Mouse (Mus musculus) activated CD4-positive, CD25-positive, alpha-beta regulatory T cell, adult 4 months (primary cell): ENCODE measurements around the gene Renbp. TPM values are rescaled to one million over a fixed set of nuclear protein-coding genes. Genes with fewer than 3 reads are reported as not detected.

Experiments used
- ATAC-seq: one replicate; pipeline ENCODE4 v1.8.0; 2017
- polyA plus RNA-seq, 2 experiments: library from polyadenylated mRNA; unstranded; fragments of 100-300 nt; shearing (Covaris generic); gene quantifications; one replicate each; pipeline ENCODE4 v1.2.1; 2017

The Renbp gene
- polyA plus RNA-seq, result 1 to 10 TPM; 5.2 to 5.8 TPM

GRCm38 (mm10) chrX:73930402-73931062 lies at the start of gene Renbp:
Renbp (minus strand) TSS chrX:73930850.
- peak; percentile 52 for ATAC-seq

GRCm38 (mm10) chrX:73977783-73978182 lies 47.1 kb upstream of the Renbp start:
- ATAC-seq, result no peak

GRCm38 (mm10) chrX:73976283-73976682 lies 45.6 kb upstream of the Renbp start:
- peak; percentile 46 for ATAC-seq

GRCm38 (mm10) chrX:73972774-73973173 lies 42.1 kb upstream of the Renbp start:
- no peak for ATAC-seq

- no peak for ATAC-seq
Measured at GRCm38 (mm10) chrX:73970781-73971180, 40.1 kb upstream of the Renbp start.

DNA sequence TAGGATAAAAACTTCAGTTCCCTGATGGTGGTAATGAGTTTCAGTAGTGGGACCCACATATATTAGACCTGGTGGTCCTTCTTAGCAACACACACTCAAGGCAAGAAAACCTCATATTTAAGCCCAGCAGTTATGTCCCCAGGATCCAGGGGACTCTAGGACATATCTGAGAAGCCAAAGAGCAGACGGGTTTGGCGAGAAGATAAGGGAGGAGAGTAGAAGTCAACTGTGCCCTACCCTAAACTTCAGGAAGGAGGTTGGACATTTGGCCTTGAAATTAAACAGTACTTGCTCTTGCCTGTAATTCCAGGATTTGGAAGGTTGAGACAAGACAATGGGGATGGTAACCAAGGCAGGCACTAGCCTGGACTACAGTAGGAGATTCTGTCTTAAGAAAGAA lies 39.1 kb upstream of the Renbp start:
- ATAC-seq, result no peak

- ATAC-seq, result no peak
Measured at GRCm38 (mm10) chrX:73969167-73969566, 38.5 kb upstream of the Renbp start.

DNA sequence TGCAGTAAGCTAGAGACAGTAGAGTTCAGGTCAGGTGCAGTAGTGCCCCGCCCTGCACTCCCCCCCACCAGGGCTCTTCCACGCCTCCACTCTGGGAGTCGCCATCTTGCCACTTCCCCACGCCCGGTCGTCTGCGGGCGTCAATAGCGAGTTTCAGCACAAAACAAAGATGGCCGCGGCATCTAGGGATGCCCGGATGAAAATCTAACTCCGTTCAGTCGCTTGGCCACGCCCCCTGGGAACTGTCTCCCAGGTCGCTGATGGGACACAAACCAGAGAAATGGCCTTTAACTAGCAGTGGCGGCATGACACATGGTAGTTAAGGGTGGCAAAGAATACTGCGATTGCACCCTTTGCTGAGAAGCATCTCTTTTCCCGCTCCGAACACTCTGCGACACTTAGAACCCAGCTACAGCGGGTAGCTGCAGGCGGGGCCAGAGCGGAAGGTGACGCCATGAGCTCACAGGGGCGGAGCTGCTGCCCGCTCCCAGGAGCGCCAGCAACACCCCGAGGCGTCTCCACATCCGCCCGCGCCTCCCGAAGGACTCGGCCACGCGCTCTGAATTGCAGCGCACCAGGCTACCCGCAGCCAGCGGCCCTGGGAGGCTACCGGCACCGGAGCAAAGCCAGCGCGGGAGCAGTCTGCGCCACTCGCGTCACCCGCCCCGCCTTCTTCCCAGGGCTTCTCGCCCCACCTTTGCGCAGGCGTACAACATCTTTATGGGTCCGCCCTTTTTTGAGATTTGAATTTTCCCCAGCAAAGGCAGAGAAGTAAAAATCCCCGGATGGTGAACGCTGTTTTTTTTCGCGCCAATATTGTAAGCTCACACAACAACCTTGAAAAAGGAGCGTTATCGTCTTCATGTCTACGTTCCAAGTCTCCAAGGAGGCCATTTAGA lies 36.8 kb upstream of the Renbp start:
- peak; percentile 55 for ATAC-seq

- peak; percentile 31 for ATAC-seq
Measured at GRCm38 (mm10) chrX:73966248-73967176, 35.9 kb upstream of the Renbp start, which contains the start of gene Hcfc1. Hcfc1 (minus strand) TSS chrX:73966357.

DNA sequence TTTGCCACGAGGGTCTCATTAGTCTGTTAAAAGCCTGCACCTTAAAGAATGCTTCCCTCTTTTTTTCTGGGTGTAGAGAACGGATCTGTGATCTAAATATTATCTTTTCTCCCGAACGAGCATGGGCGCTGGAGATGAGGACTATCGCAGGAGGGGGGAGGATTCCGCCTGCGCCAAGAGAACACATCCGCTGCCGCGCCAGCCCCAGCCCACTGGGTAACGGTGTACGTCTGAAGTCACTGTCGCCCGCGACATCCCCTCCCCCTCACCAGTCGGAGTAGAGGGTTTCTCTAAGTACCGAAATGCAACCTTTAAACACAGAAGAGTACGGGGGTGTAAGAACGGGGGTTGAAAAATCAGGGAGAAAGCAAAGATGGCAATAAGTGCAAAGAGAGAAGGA lies 34.7 kb upstream of the Renbp start:
- peak; percentile 22 for ATAC-seq

DNA sequence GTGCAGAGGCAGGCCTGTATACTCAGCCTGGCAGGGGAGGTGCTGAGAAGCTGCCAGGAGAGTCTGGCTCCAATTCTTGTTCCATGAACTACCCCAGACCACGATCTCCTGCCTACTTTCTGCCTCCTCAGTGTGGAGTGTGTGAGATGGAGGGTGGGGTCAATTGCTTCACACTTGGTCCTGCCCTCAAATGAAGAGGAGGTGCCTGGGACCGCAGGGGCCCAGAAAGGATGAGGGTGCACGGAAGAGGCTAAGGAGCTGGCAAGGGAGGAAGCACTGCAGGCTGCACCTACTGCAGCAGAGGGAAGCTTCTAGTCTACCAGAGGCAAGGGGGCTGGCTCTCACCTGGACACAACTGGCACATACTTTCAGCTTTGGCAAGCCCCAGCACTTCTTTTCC lies 33.7 kb upstream of the Renbp start:
- peak; percentile 34 for ATAC-seq

GRCm38 (mm10) chrX:73954988-73955387 lies 24.3 kb upstream of the Renbp start:
- no peak for ATAC-seq

- ATAC-seq, result no peak
Measured at GRCm38 (mm10) chrX:73952603-73953002, 22.0 kb upstream of the Renbp start.

DNA sequence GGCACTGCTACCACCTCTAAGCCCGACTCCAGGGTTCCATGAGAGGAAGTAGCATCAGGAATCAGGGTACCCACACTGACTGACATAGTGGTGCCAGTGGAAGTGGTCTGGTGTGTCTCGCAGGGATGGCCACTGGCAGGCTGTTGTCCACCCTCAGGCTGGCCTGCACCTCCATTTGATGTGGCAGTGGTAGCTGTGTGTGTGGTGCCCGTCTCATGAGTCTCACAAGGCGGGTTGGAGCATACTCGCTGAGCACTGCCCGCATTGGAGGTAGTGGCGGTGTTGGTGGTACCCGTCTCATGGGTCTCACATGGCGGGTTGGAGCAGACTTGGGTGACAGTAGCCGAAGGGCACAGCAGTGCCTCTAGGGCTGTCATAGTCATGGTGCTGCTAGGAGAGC lies 18.7 kb upstream of the Renbp start:
- ATAC-seq, result no peak

DNA sequence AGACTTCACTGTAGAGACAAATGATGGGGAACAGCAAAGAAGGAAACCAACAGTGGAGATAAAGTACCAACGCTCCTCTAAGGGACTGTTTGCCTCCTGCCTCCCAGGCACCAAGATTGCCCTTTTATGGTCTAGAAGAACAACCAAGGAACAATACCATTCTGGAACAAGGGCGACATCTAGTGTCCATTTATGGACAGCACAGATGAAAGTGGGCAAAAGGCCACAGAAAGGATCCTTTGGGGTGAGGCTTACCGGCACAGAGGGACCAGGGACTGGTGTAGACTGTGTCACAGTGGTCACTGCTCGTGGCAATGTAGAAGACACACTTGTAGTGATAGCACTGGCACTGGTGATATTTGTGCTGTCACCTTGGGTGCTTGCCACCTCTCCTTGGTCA lies 18.0 kb upstream of the Renbp start:
- peak; percentile 73 for ATAC-seq

DNA sequence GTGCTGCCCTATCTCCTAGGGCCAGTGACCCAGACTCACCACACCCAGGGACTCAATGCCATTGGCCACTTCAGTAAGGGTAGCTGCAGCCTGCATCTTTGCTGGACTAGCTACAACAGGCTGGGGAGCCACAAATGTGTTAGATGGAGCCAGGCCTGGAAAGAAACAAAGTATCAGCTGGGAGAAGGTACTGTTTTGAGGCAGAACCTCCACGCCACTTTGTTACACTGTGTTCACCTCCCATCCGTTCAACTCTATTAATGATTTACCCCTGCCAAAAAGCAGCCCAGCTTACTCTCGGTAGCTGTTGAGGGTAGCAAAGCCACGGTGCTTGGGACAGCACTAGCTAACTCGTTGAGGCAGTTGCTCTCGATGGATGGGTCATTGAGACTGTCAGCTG lies 16.2 kb upstream of the Renbp start:
- no peak for ATAC-seq

GRCm38 (mm10) chrX:73942294-73942693 lies 11.6 kb upstream of the Renbp start:
- ATAC-seq, result no peak

DNA sequence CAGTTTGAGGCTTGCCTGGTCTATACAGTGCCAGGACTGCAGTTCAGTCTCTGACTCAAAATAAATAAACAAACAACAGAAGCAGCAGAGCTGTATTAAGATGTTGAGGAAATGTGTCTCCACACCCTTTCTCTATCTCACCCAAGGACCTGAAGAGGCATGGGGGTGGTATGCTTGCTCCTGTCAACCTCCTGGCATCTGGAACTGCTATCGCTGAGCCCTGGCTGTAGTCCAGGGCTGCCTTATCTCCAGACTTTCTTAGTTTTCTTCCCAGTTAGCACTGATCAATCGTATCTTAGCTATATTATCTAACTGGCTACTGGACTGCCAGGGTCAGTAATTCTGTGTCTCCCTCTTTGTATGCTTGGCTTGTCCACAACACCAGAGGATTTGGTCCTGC lies 11.2 kb upstream of the Renbp start:
- ATAC-seq, result no peak

DNA sequence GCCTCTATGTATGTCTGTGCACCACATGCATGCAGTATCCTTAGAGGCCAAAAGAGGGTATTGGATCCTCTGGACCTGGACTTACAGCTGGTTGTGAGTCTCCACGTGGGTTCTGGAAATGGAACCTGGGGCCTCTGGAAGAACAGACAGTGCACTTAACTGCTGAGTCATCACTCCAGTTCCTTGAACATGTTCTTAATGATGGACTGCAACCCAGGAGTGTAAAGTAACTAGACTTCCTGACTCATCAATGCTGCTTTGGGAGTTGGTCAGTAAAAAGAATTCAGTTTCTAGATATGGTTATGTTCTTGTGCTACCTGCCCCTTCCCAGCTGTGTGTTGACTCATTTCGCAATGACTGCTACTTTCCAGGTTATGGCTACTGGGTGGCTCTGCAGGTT lies 1.2 kb upstream of the Renbp start:
- ATAC-seq, result no peak

- ATAC-seq, result no peak
Measured at GRCm38 (mm10) chrX:73922550-73922882, 8.1 kb downstream of the Renbp start.

DNA sequence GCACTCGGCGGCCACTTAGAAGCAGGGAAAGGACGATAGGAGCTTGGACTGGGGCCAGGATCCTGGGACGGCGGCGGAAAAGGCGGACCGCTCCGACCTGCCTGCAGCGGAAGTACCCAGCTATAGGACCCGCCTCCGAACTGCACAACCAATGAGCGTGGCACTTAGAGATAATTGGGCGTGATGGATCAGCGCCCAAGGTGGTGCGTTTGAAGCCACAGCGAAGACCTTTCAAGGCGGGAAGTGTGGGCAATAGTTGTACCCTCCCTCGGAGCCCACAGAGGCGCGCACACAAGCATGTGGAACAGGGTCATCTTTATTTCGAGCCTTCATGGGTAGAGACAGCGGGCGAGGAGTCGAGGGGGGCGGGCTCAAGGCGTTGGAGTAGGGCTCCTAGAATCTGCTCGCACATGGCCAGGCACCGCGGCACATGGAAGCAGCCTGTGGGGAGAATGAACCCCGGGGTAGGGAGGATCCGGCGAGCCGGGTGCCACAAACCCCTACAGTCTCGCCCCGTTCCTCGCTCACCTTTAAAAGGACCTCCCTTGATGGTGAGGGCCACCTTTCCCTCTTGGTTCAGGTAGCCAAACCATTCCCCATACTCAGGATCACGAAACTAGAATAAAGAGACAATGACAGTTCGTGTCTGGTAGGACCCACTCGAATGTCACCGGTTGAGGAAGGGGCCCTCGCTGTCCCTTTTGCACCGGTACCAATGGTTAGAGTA lies 8.7 kb downstream of the Renbp start, which contains the start of the genes Arhgap4 and Naa10:
Arhgap4 (minus strand) TSS at position 48 of the 727 bp plus-strand sequence.
Naa10 (minus strand) TSS at position 122 of the 727 bp plus-strand sequence.
- ATAC-seq, result peak; percentile 96

GRCm38 (mm10) chrX:73921285-73921822 lies 9.3 kb downstream of the Renbp start:
- peak; percentile 11 for ATAC-seq
